Mouse (Mus musculus): Measurements from ENCODE around the gene Duox1. TPM values are rescaled to one million over a fixed set of nuclear protein-coding genes. Genes with fewer than 3 reads are reported as not detected.

The Duox1 gene
- polyA plus RNA-seq, 1 experiment from 2014 or later, result 0.12 TPM

DNA sequence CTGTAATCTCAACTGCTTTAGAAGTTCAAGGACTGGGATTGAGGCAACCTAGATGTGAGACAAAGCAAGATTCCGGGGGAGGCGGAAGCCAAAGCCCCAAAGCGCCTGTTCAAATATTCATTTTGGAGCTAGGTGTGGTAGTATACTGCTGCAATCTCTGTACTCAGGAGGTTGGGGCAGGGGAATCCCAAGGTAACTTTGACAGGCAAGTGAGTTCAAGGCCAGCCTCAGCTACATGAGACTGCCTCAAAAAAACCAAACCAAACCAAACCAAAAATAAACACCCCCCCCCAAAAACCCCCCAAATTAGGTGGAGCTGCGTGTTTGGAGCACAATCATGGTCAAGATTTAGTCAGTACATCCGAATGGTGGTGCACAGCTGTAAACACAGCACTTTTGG lies 58.5 kb downstream of the Duox1 start:
- Histone ChIP-seq H3K27me3 (ENCODE audit: control insufficient read depth, insufficient read depth, low read length) (peaks cover 4% of the 10 kb centered on the region; the same call in 1 of the 2 replicates), H3K9ac (no peak overlapping the region), H3K4me3 (replicated peaks; ENCODE audit: low read length) (no peak overlapping the region), H3K36me3 (replicated peaks; ENCODE audit: control insufficient read depth, insufficient read depth) (no peaks in the 10 kb centered on the region), H3K9me3 (ENCODE audit: control insufficient read depth, low read length) (no peaks in the 10 kb centered on the region), H3K4me2 (replicated peaks) (no peak overlapping the region; the same call in 1 of the 2 replicates), H3K27ac (no peak overlapping the region), H3K4me1 (replicated peaks; ENCODE audit: control insufficient read depth, insufficient read depth, low read length) (peaks cover 12% of the 10 kb centered on the region; the same call in 1 of the 2 replicates)
- DNase-seq (ENCODE audit: low spot score) (no peak), ATAC-seq (ENCODE audit: low FRiP score) (no peak)
- 79% methylated on average over 5 of the region's 5 CpGs for WGBS

DNA sequence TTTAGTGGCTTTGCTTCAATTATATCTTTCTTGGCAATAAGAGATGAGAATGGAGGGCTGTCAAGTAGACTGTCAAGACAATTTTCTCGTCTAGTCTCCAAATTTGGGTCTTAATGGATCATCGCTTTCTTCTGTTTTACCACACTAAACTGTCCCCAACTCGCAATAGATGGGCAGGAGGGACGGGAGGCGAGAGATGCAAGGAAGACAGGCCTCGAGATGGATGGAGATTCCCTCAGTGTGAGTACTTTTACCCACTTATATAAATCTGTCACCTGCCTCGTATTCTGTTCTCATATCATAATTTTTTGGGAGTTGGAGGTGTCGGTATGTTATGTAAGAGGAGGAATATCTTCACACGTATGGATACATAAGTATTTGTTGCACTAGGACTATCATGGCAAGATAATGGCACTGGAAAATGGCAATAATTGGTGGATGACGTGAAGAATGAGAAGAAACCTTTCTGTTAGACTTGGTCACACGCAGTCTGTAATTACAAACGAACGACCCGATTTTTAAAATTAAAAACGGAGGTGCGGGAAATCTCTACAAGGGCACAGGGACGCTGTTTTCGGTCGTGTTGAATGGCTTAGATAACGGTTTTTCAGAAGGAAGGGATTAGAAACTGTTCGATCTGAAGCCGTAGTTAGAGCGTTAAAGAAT lies 59.3 kb downstream of the Duox1 start:
- Histone ChIP-seq H3K9me3 (ENCODE audit: control insufficient read depth, low read length) (no peaks in the 10 kb centered on the region), H3K27ac (peak overlapping the region; percentile 84), H3K9ac (peak overlapping the region; percentile 66), H3K4me1 (replicated peaks; ENCODE audit: control insufficient read depth, insufficient read depth, low read length) (peaks cover 6% of the 10 kb centered on the region; the same call in 1 of the 2 replicates), H3K27me3 (ENCODE audit: control insufficient read depth, insufficient read depth, low read length) (peaks cover 4% of the 10 kb centered on the region; the same call in 1 of the 2 replicates), H3K4me3 (replicated peaks; ENCODE audit: low read length) (peak overlapping the region; percentile 60), H3K4me2 (replicated peaks) (peak overlapping the region; percentile 53), H3K36me3 (replicated peaks; ENCODE audit: control insufficient read depth, insufficient read depth) (no peaks in the 10 kb centered on the region)
- WGBS, result 15% methylated on average over 23 of the region's 23 CpGs
- ATAC-seq (ENCODE audit: low FRiP score), result no peak
- peak; percentile 69 for DNase-seq (ENCODE audit: low spot score)

DNA sequence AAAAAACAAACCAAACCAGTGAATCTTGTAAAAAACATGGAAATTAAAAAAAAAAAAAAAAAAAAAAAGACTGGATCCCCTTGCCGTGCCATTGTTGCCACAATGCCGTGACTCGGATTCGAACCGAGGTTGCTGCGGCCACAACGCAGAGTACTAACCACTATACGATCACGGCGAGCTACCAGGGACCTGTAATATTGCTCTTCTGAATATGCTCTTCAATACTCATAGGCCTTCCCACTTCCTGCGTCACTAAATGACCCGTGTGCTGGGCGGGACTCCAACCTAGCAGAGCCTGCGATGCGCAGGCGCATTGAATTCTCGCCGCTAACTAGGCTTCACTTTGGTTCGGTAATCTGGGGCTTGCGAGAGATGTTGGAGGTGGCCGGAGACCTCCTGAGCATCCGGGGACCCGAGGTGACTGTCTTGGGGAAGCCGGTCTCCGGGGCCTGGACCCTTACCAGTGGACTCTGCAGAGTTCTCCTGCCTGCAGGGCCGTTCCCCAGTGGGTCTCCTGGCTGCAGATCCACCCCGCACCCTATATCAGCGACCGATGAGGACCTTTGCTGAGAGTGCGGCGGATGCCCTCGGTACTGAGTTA lies 60.0 kb downstream of the Duox1 start:
- under 1% methylated on average over 32 of the region's 32 CpGs for WGBS
- ATAC-seq (ENCODE audit: low FRiP score) (peak; percentile 84), DNase-seq (ENCODE audit: low spot score) (peak; percentile 100)
- peak overlapping the region; percentile 60 for H3K4me3 ChIP-seq (replicated peaks; ENCODE audit: low read length)
- H3K4me1 ChIP-seq (replicated peaks; ENCODE audit: control insufficient read depth, insufficient read depth, low read length), result peaks cover 6% of the 10 kb centered on the region; the same call in 1 of the 2 replicates
- H3K27ac ChIP-seq, result peak overlapping the region; percentile 84
- peak overlapping the region; percentile 68 for H3K9ac ChIP-seq
- peak overlapping the region; percentile 79 for H3K4me2 ChIP-seq (replicated peaks)
- H3K36me3 ChIP-seq (replicated peaks; ENCODE audit: control insufficient read depth, insufficient read depth), result no peaks in the 10 kb centered on the region
- no peaks in the 10 kb centered on the region for H3K9me3 ChIP-seq (ENCODE audit: control insufficient read depth, low read length)
- no peaks in the 10 kb centered on the region for H3K27me3 ChIP-seq (ENCODE audit: control insufficient read depth, insufficient read depth, low read length)

GRCm38 (mm10) chr2:122376041-122376561 lies 60.6 kb downstream of the Duox1 start:
- under 1% methylated on average over 22 of the region's 22 CpGs for WGBS
- no peak for ATAC-seq (ENCODE audit: low FRiP score)
- H3K36me3 ChIP-seq (replicated peaks; ENCODE audit: control insufficient read depth, insufficient read depth), result no peaks in the 10 kb centered on the region
- H3K4me1 ChIP-seq (replicated peaks; ENCODE audit: control insufficient read depth, insufficient read depth, low read length), result peaks cover 6% of the 10 kb centered on the region; the same call in 1 of the 2 replicates
- peak overlapping the region; percentile 60 for H3K4me3 ChIP-seq (replicated peaks; ENCODE audit: low read length)
- H3K27ac ChIP-seq, result peak overlapping the region; percentile 80
- no peaks in the 10 kb centered on the region for H3K27me3 ChIP-seq (ENCODE audit: control insufficient read depth, insufficient read depth, low read length)
- H3K9me3 ChIP-seq (ENCODE audit: control insufficient read depth, low read length), result no peaks in the 10 kb centered on the region
- peak overlapping the region; percentile 68 for H3K9ac ChIP-seq
- peak; percentile 47 for DNase-seq (ENCODE audit: low spot score)
- peak overlapping the region; percentile 79 for H3K4me2 ChIP-seq (replicated peaks)

DNA sequence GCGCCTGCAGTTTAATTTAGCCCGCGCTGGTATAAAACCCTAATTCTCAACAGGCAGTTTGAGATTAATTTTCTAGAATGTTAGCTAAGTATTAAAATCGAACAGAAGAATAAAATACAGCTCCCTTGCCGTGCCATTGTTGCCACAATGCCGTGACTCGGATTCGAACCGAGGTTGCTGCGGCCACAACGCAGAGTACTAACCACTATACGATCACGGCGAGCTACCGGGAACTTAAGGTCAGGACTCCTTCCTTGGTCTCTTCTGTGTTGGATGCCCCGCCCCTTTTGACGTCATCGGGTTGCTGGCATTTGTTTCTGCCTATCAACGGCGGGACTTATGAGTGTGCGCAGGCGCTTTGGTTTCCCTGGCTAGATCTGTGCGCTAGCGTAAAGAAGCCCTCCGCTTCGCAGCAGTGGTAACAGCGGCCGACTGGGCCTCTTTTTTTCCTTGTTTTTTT lies 61.8 kb downstream of the Duox1 start:
- Histone ChIP-seq H3K27ac (peak overlapping the region; percentile 97), H3K27me3 (ENCODE audit: control insufficient read depth, insufficient read depth, low read length) (no peaks in the 10 kb centered on the region), H3K4me3 (replicated peaks; ENCODE audit: low read length) (peak overlapping the region; percentile 59), H3K36me3 (replicated peaks; ENCODE audit: control insufficient read depth, insufficient read depth) (no peaks in the 10 kb centered on the region), H3K4me1 (replicated peaks; ENCODE audit: control insufficient read depth, insufficient read depth, low read length) (peaks cover 6% of the 10 kb centered on the region; the same call in 1 of the 2 replicates), H3K9me3 (ENCODE audit: control insufficient read depth, low read length) (no peaks in the 10 kb centered on the region), H3K9ac (peak overlapping the region; percentile 86), H3K4me2 (replicated peaks) (peak overlapping the region; percentile 52)
- ATAC-seq (ENCODE audit: low FRiP score), result peak; percentile 91
- peak; percentile 98 for DNase-seq (ENCODE audit: low spot score)
- under 1% methylated on average over 28 of the region's 28 CpGs for WGBS

GRCm38 (mm10) chr2:122377751-122378246 lies 62.3 kb downstream of the Duox1 start:
- Histone ChIP-seq H3K27me3 (ENCODE audit: control insufficient read depth, insufficient read depth, low read length) (no peaks in the 10 kb centered on the region), H3K9ac (peak overlapping the region; percentile 86), H3K4me1 (replicated peaks; ENCODE audit: control insufficient read depth, insufficient read depth, low read length) (peaks cover 6% of the 10 kb centered on the region; the same call in 1 of the 2 replicates), H3K36me3 (replicated peaks; ENCODE audit: control insufficient read depth, insufficient read depth) (no peaks in the 10 kb centered on the region), H3K27ac (peak overlapping the region; percentile 97), H3K4me3 (replicated peaks; ENCODE audit: low read length) (peak overlapping the region; percentile 59), H3K9me3 (ENCODE audit: control insufficient read depth, low read length) (no peaks in the 10 kb centered on the region), H3K4me2 (replicated peaks) (peak overlapping the region; percentile 52)
- DNase-seq (ENCODE audit: low spot score), result peak; percentile 80
- under 1% methylated on average over 26 of the region's 26 CpGs for WGBS
- ATAC-seq (ENCODE audit: low FRiP score), result peak; percentile 82

GRCm38 (mm10) chr2:122378421-122379291 lies 63.2 kb downstream of the Duox1 start:
- H3K27ac ChIP-seq, result peak overlapping the region; percentile 97
- no peak for ATAC-seq (ENCODE audit: low FRiP score)
- H3K4me1 ChIP-seq (replicated peaks; ENCODE audit: control insufficient read depth, insufficient read depth, low read length), result peaks cover 6% of the 10 kb centered on the region; the same call in 1 of the 2 replicates
- peak overlapping the region; percentile 59 for H3K4me3 ChIP-seq (replicated peaks; ENCODE audit: low read length)
- H3K4me2 ChIP-seq (replicated peaks), result peak overlapping the region; percentile 52
- no peaks in the 10 kb centered on the region for H3K9me3 ChIP-seq (ENCODE audit: control insufficient read depth, low read length)
- H3K9ac ChIP-seq, result peak overlapping the region; percentile 86
- H3K36me3 ChIP-seq (replicated peaks; ENCODE audit: control insufficient read depth, insufficient read depth), result no peaks in the 10 kb centered on the region
- DNase-seq (ENCODE audit: low spot score), result peak; percentile 70
- WGBS, result 21% methylated on average over 8 of the region's 8 CpGs
- H3K27me3 ChIP-seq (ENCODE audit: control insufficient read depth, insufficient read depth, low read length), result no peaks in the 10 kb centered on the region

DNA sequence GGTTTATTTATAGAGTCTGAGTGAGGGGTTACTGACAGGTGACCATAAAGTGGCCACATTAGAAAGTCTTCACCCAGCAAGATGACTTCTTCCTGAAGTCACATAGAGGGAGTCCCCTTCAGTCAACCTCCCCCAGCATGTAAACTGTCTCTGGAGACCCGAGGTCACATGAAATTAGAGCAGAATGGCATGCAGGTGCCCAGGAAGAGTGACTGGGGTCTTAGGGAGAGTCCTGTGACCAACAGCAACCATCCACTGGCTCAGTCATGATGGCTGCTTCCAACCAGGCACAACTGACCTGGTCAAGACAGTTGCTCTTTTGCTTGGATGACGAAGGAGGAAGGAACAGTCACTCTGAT lies 63.8 kb downstream of the Duox1 start:
- DNase-seq (ENCODE audit: low spot score) (no peak), ATAC-seq (ENCODE audit: low FRiP score) (no peak)
- no peak overlapping the region for H3K4me2 ChIP-seq (replicated peaks)
- no peaks in the 10 kb centered on the region for H3K9me3 ChIP-seq (ENCODE audit: control insufficient read depth, low read length)
- H3K27me3 ChIP-seq (ENCODE audit: control insufficient read depth, insufficient read depth, low read length), result no peaks in the 10 kb centered on the region
- H3K4me1 ChIP-seq (replicated peaks; ENCODE audit: control insufficient read depth, insufficient read depth, low read length), result peaks cover 6% of the 10 kb centered on the region; the same call in 1 of the 2 replicates
- no peak overlapping the region for H3K9ac ChIP-seq
- no peak overlapping the region for H3K27ac ChIP-seq
- no peaks in the 10 kb centered on the region for H3K36me3 ChIP-seq (replicated peaks; ENCODE audit: control insufficient read depth, insufficient read depth)
- no peak overlapping the region for H3K4me3 ChIP-seq (replicated peaks; ENCODE audit: low read length)
- 49% methylated on average over 2 of the region's 2 CpGs for WGBS

All from hindbrain, embryonic 14.5 days (tissue).